Mouse (Mus musculus) limb, embryonic 13.5 days (tissue): ENCODE measurements at regions not wholly inside any gene's neighbourhood (a gene's known extent, or its start where the extent isn't known, plus 50 kb on each side); places are given as distances from the start of the nearest gene placed in this dataset.

Experiments used
- ATAC-seq: fragments of 200-750 bp; cut with Nextera tagmentation; 2 replicates; pipeline ENCODE4 v1.8.0; 2017; ENCODE audit warnings: low read depth, moderate number of reproducible peaks, moderate TSS enrichment; ENCODE audit not compliant: low FRiP score
- H3K27ac ChIP-seq: fragments of 300-500 bp; sonication (generic); 2 replicates; pipeline ENCODE4 v1.5.1; 2015; ENCODE audit warnings: inconsistent platforms, mild to moderate bottlenecking, moderate library complexity
- H3K27me3 ChIP-seq: fragments of 300-500 bp; sonication (generic); 2 replicates; pipeline ENCODE4 v1.6.1; 2015; ENCODE audit warnings: mild to moderate bottlenecking, inconsistent platforms
- H3K36me3 ChIP-seq: fragments of 300-500 bp; sonication (generic); 2 replicates; pipeline ENCODE4 v1.6.1; 2015; ENCODE audit warnings: inconsistent platforms, mild to moderate bottlenecking, moderate library complexity
- H3K4me1 ChIP-seq: fragments of 300-500 bp; sonication (generic); 2 replicates; pipeline ENCODE4 v1.6.1; 2015; ENCODE audit warnings: inconsistent platforms
- H3K4me2 ChIP-seq: fragments of 300-500 bp; sonication (generic); replicated peaks from 2 replicates; pipeline ENCODE4 v1.6.1; 2015; ENCODE audit warnings: inconsistent platforms, mild to moderate bottlenecking, moderate library complexity
- H3K4me3 ChIP-seq: fragments of 300-500 bp; sonication (generic); 2 replicates; pipeline ENCODE4 v1.5.1; 2015; ENCODE audit warnings: moderate library complexity, mild to moderate bottlenecking, inconsistent platforms
- H3K9ac ChIP-seq: fragments of 300-500 bp; sonication (generic); 2 replicates; pipeline ENCODE4 v1.6.1; 2015; ENCODE audit warnings: mild to moderate bottlenecking, inconsistent platforms
- H3K9me3 ChIP-seq: fragments of 300-500 bp; sonication (generic); 2 replicates; pipeline ENCODE4 v1.6.1; 2016; ENCODE audit warnings: inconsistent platforms
- WGBS: fragments of 180-500 bp; shearing (Covaris S2); methylation state at CpG from one replicate; pipeline ENCODE4 v1.1.7; 2015; 5-methylcytosine and 5-hydroxymethylcytosine counted together

DNA sequence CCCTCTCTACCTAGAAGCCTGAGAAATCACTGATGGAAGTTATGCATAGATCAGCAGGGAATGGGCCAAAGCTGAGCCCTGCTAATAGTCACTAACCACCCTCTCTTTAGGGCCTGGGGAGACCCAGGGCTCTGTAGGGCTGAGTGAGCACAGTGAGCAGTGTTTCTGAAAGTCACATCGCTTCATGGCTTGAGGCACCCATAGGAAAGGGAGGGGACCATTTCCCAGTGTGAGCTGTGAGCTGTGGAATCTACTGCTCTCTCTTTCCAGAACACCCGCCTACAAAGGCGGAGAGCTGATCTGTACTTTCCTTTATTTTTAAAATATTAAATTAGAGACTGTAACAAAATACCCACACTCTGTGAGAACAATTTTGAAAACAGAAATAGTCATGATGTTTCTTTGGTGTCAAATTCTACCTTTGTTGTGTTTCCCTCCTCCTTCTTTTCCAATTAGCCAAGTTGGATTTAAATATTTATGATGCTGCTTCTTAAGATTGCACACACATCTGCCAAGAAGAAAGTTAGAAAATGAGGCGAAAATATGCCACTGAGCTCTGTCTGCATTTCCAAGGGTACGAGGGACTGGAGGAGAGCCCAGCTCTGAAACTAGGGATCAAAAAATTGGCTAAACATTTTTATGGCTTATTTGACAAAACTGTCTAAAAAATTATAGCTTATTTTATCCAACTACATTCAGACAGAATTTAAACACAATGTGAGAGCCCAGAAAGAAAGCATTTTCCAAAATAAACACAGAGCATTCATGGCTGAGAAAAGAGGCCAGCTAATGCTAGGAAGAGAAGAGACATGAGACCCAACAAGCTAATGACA lies 111.7 kb upstream of the Tmtc1 start:
- Histone ChIP-seq H3K9ac (no peak overlapping the region), H3K9me3 (no peaks in the 10 kb centered on the region), H3K4me1 (0 out of 2 replicates have a peak, but pooled peaks cover 6% of the 10 kb centered on the region), H3K4me2 (no peak overlapping the region), H3K27me3 (no peaks in the 10 kb centered on the region), H3K4me3 (no peak overlapping the region), H3K36me3 (no peaks in the 10 kb centered on the region), H3K27ac (no peak overlapping the region)
- WGBS, result 78% methylated on average over 5 of the region's 5 CpGs
- ATAC-seq, result no peak

DNA sequence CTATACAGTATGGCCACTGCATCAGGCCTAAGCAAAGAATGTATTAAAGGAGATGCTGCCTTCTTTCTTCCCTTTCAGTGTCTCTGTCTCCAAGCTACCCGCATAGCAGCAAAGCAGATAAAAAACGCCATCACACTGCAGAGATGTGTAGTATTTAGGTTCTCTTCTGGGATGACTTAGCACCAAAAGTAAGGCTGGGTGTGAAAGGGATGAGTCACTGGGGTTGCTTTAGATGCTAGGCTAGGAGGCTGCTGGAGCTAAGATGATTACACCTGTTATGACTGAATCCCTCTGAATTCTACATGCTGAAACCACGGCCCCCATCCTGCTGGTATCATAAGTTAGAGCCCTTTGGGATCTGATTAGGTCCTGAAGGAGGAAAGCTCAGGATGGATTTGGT lies 110.3 kb upstream of the Tmtc1 start:
- no peaks in the 10 kb centered on the region for H3K36me3 ChIP-seq
- no peaks in the 10 kb centered on the region for H3K27me3 ChIP-seq
- no peak overlapping the region for H3K4me2 ChIP-seq
- no peaks in the 10 kb centered on the region for H3K9me3 ChIP-seq
- 83% methylated on average over 3 of the region's 3 CpGs for WGBS
- H3K4me3 ChIP-seq, result no peak overlapping the region
- H3K27ac ChIP-seq, result no peak overlapping the region
- H3K9ac ChIP-seq, result no peak overlapping the region
- H3K4me1 ChIP-seq, result 0 out of 2 replicates have a peak, but pooled peaks cover 6% of the 10 kb centered on the region
- no peak for ATAC-seq

DNA sequence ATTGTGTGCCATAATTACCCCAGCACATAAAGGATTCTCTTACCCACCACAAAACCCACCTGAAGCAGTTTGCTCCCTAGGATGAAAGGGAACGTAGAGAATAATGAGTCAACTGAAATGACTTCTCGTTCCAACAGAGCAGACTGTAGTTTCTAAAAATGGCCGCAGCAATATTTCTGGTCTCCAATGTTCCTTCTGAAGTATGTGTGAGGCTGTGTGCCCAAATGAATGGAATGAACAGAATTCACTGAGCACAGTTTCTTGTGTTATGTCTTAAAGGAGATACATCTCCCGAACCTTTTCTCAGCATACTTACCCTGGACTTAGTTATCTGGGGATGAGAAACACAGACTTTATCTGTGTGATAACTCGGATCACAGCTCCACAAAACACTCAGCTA lies 109.4 kb upstream of the Tmtc1 start:
- Histone ChIP-seq H3K4me2 (no peak overlapping the region), H3K27ac (no peak overlapping the region), H3K27me3 (no peaks in the 10 kb centered on the region), H3K36me3 (no peaks in the 10 kb centered on the region), H3K4me1 (0 out of 2 replicates have a peak, but pooled peaks cover 6% of the 10 kb centered on the region), H3K4me3 (no peak overlapping the region), H3K9ac (no peak overlapping the region), H3K9me3 (no peaks in the 10 kb centered on the region)
- WGBS, result 73% methylated on average over 5 of the region's 5 CpGs
- no peak for ATAC-seq

DNA sequence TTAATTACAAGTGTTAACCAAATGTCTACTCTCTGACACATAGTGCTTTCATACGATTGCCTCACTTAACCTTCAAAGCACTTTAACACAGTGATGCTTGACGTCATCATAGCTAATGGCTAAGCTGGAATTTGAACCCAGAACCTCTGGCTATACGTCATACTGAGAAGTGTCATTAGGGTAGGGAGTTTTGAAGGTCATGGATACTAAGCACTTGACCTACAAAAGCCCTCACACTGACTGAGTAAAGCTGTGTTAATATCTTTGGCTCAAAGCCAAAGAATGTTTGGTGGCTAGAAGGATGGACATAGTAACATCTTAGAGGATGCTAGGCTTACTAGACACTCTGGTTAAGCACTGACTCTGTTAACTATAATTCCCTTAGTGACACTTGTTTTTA lies 106.9 kb upstream of the Tmtc1 start:
- Histone ChIP-seq H3K27me3 (no peaks in the 10 kb centered on the region), H3K27ac (no peak overlapping the region), H3K4me2 (no peak overlapping the region), H3K9ac (no peak overlapping the region), H3K9me3 (no peaks in the 10 kb centered on the region), H3K4me3 (no peak overlapping the region), H3K36me3 (no peaks in the 10 kb centered on the region), H3K4me1 (0 out of 2 replicates have a peak, but pooled peaks cover 6% of the 10 kb centered on the region)
- no peak for ATAC-seq
- WGBS, result 55% methylated on average over 3 of the region's 3 CpGs

DNA sequence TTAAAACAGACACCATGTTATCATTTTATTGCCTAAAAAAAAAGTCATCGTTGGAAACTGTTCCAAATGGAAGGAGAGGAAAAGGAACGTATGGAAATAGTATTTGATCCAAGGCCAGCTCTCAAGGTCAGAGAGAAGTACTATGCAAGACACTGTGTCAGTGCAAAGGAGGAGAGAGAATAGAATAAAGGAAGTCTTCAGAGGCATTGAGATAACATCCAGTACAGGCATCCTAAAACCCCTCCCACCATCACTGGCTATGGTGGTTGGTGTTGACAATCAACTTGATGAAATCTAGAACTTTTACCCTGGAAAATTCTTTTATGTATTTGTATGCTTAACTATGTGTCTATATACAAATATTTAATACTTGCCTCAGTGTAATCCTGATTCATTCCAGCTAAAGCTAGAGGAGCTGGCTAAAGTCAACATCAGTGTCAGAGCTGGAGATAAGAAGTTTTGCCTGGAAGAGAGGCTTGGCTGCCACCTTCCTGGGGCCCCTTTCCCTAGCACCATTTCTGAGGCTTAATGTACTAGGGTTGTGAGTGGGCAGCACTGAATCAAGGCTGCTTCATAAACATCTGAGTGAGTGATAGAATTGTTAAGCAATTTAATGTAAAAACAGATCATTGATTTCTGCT lies 104.1 kb upstream of the Tmtc1 start:
- Histone ChIP-seq H3K9ac (no peak overlapping the region), H3K4me3 (no peak overlapping the region), H3K27me3 (no peaks in the 10 kb centered on the region), H3K36me3 (no peaks in the 10 kb centered on the region), H3K9me3 (no peaks in the 10 kb centered on the region), H3K4me2 (no peak overlapping the region), H3K27ac (no peak overlapping the region), H3K4me1 (no peaks in the 10 kb centered on the region)
- 51% methylated on average over 2 of the region's 2 CpGs for WGBS
- no peak for ATAC-seq

DNA sequence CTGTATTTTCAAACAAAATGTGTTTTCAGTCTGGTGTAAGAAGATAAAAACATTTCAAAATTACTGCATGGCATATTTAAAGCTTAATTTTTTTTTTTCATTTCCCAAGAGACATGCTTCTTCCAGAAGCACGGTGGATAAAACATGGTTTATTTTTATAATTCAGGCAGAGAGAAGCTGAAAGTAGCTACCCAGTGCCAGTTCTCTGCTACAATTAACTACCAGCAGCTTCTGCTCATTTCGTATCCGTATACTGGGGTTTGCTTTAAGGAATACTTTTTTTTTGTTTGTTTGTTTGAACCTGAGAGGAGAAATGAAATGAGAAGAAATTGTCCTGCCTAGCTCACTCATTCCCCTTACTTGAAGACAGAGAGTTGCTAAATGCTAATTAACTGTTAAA lies 98.9 kb upstream of the Tmtc1 start:
- H3K9ac ChIP-seq, result no peak overlapping the region

DNA sequence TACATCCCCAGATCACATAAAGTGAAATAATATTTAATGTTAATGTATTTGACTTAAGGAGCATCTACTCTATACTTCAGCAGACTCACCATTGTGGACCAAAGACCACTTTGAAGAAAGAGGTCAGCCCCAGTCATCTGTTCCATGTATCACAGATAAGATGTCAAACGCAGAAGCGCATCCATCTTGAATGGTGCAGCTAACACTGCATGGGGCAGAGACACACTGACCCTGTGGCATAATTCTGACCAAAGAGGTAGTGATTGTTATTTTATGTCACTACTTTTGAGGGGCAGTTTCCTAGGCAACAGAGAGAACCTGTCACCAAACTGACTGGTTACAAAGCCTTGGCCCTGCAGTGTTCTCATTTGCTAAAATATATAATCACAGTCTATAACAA lies 97.8 kb upstream of the Tmtc1 start:
- Histone ChIP-seq H3K4me1 (no peaks in the 10 kb centered on the region), H3K36me3 (no peaks in the 10 kb centered on the region), H3K9me3 (no peaks in the 10 kb centered on the region), H3K27ac (no peak overlapping the region), H3K4me2 (no peak overlapping the region), H3K27me3 (no peaks in the 10 kb centered on the region), H3K9ac (no peak overlapping the region), H3K4me3 (no peak overlapping the region)
- WGBS, result 94% methylated on average over 2 of the region's 2 CpGs
- no peak for ATAC-seq

More for the DNA sequence above, 98.9 kb upstream of the Tmtc1 start:
- WGBS, result 77% methylated on average over 3 of the region's 3 CpGs
- no peak overlapping the region for H3K27ac ChIP-seq
- no peak overlapping the region for H3K4me3 ChIP-seq
- no peaks in the 10 kb centered on the region for H3K4me1 ChIP-seq
- no peaks in the 10 kb centered on the region for H3K27me3 ChIP-seq
- H3K4me2 ChIP-seq, result no peak overlapping the region
- no peaks in the 10 kb centered on the region for H3K36me3 ChIP-seq
- H3K9me3 ChIP-seq, result no peaks in the 10 kb centered on the region
- ATAC-seq, result no peak

DNA sequence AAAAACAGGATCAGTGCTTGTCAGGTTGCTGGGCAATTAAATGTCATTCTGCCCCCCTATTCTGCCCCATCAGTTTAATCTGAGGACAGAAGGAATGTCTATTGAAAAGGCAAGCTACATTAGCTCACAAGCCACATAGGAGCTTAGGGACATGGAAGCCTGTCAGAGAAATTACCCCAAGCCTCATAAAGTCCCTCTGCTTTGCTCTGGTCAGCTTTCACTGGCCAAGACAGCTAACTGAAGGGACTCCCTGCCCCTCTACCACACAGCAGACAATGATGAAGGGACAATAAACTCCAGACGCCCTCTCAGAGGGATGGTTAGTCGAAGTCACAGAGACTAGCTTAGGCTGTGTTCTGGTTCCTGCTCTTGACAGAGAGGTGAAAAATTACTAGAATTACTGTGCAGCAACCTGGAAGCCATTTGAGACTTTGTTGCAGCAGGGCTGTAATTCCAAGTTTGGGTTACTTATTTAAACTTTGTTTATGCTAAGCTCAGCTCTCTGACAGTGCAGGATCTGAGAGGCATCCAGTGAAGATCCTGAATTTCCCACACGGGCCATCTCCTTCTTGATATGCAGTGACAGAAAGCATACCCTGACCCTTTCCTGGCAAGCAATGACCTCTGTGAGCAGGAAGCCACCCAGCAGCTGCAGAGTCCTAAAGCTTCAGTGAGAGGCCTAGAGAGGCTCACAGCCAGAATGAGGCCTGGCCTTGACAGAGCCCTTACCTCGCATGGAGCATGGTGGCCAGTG lies 95.2 kb upstream of the Tmtc1 start:
- Histone ChIP-seq H3K4me3 (no peak overlapping the region), H3K36me3 (no peaks in the 10 kb centered on the region), H3K9ac (no peak overlapping the region), H3K9me3 (no peaks in the 10 kb centered on the region), H3K27me3 (no peaks in the 10 kb centered on the region), H3K27ac (no peak overlapping the region), H3K4me1 (no peaks in the 10 kb centered on the region), H3K4me2 (no peak overlapping the region)
- WGBS, result 28% methylated on average over 4 of the region's 4 CpGs
- no peak for ATAC-seq

DNA sequence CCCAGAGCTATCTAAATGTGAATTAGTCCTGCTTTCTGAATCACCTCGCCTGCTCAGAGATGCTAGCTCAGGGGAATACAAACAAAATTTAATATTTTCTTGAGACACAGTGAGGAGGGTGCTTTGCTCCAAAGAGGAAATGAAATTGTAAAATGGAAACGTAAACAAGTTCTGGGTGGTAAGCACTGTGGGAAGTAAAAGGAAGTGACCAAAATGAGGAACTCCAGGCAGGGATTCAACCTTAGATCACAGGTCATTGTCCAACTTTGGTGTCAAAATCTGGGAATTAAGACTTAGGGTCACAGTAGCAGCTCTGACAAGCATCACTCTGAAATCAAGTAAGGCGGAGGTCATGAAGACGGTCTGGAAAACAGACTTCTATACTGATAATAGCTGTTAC lies 90.2 kb upstream of the Tmtc1 start:
- Histone ChIP-seq H3K4me2 (no peak overlapping the region), H3K27ac (no peak overlapping the region), H3K27me3 (no peaks in the 10 kb centered on the region), H3K36me3 (no peaks in the 10 kb centered on the region), H3K4me1 (no peaks in the 10 kb centered on the region), H3K4me3 (no peak overlapping the region), H3K9ac (no peak overlapping the region), H3K9me3 (no peaks in the 10 kb centered on the region)
- ATAC-seq, result no peak
- 74% methylated on average over 4 of the region's 4 CpGs for WGBS

DNA sequence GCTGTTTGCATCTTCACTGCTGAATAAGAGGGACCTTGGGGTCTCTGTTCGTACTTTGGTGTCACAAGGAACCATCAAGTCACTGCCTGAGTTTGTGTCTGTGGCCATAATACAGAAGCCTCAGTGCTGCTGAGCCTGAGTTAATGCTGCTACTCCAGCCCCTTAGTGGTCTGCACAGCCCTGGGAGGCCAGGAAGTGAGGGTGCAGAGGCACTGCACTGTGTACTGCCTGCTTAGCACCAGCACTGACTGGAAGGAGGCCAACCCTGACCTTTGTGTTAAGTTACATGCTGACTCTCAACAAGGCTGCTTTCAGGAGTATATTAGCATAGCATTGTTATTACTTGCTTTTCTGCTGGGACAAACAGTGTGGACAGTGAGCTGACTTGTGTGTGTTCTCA lies 86.9 kb upstream of the Tmtc1 start:
- Histone ChIP-seq H3K9me3 (no peaks in the 10 kb centered on the region), H3K4me3 (no peak overlapping the region), H3K9ac (no peak overlapping the region), H3K4me2 (no peak overlapping the region), H3K36me3 (no peaks in the 10 kb centered on the region), H3K27ac (no peak overlapping the region), H3K27me3 (no peaks in the 10 kb centered on the region), H3K4me1 (no peaks in the 10 kb centered on the region)
- ATAC-seq, result no peak
- 80% methylated on average over 1 of the region's 1 CpGs for WGBS

DNA sequence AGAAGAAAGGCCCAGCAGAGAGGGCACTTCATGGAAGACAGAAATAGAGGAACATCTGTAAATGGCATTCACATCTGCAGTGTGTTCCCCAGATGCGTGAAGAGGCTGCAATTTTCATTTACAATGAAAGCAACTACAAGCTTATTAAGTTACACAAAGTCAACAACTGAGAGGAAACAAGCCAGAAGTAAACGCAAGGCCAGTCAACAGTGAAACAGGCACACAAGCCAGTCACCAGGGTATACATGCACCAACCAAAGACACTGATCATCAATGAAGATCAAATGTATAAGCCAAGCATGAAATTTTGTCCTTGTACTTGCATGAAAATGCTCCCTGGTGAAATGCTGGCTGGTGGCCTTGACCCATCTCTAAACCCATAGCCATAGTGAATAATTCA lies 84.4 kb upstream of the Tmtc1 start:
- Histone ChIP-seq H3K36me3 (no peaks in the 10 kb centered on the region), H3K27ac (no peak overlapping the region), H3K4me1 (no peaks in the 10 kb centered on the region), H3K9me3 (no peaks in the 10 kb centered on the region), H3K9ac (no peak overlapping the region), H3K4me2 (no peak overlapping the region), H3K4me3 (no peak overlapping the region), H3K27me3 (no peaks in the 10 kb centered on the region)
- WGBS, result 72% methylated on average over 2 of the region's 2 CpGs
- no peak for ATAC-seq

DNA sequence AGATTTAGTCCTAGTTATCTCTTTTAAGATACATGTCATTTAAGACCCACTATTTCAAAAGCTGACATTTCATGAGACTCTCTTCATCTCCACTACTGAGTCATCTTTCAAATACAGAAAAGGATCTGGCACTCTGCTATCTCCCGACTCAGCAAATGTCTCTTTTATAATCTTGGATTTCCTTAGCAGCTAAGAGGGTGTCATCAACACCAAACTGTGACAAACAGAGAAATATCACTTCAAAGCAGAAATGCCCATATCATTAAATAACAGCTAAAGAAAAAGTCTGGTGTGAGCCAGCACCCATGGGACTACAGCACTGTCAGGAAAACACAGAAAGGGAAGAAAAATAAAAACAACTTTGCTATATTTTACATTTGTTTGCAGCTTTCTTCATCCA lies 78.7 kb upstream of the Tmtc1 start:
- H3K9ac ChIP-seq, result no peak overlapping the region

More for the DNA sequence above, 78.7 kb upstream of the Tmtc1 start:
- no peak overlapping the region for H3K27ac ChIP-seq
- no peak overlapping the region for H3K4me3 ChIP-seq
- H3K27me3 ChIP-seq, result no peaks in the 10 kb centered on the region
- H3K4me2 ChIP-seq, result no peak overlapping the region
- ATAC-seq, result no peak
- no peaks in the 10 kb centered on the region for H3K36me3 ChIP-seq
- no peaks in the 10 kb centered on the region for H3K4me1 ChIP-seq
- H3K9me3 ChIP-seq, result no peaks in the 10 kb centered on the region
- 34% methylated on average over 1 of the region's 1 CpGs for WGBS
